Mouse (Mus musculus) adrenal gland (tissue): ENCODE results near the gene Sall4.

Source experiments
- intact Hi-C: fragments of 180-260 bp; cut with DNase I; formaldehyde crosslinking; loops from one replicate; pipeline ENCODE4 v1.15.1; 2025
- long read RNA-seq, 2 experiments: library from polyadenylated mRNA; unstranded; transcript quantifications; one replicate each; pipeline ENCODE4 v2.0.0; 2020; ENCODE audit warnings: borderline replicate concordance in 1 of 2; ENCODE audit not compliant: insufficient replicate concordance in 1 of 2

Sall4 gene
- long read RNA-seq, experiment 1 = 0 reads
- long read RNA-seq, experiment 2 = 0 reads

GRCm38 (mm10) chr2:168767582-168767981, at the start of gene Sall4:
Gene Sall4 (minus strand): TSS chr2:168767943.
- intact Hi-C loops = no loop called here

- intact Hi-C loops = no loop called here
Observed at GRCm38 (mm10) chr2:168813243-168813642, 45.5 kb upstream of the Sall4 start.

- intact Hi-C loops = no loop called here
Observed at GRCm38 (mm10) chr2:168809895-168810294, 42.2 kb upstream of the Sall4 start.

- intact Hi-C loops = no loop called here
Observed at GRCm38 (mm10) chr2:168807681-168808080, 39.9 kb upstream of the Sall4 start.

GRCm38 (mm10) chr2:168803849-168804248, 36.1 kb upstream of the Sall4 start:
- intact Hi-C loops = no loop called here

- intact Hi-C loops = no loop called here
Observed at GRCm38 (mm10) chr2:168799326-168799725, 31.6 kb upstream of the Sall4 start.

GRCm38 (mm10) chr2:168798921-168799320, 31.2 kb upstream of the Sall4 start:
- intact Hi-C loops = no loop called here

- intact Hi-C loops = no loop called here
Observed at GRCm38 (mm10) chr2:168791115-168791802, 23.5 kb upstream of the Sall4 start.

- intact Hi-C loops = no loop called here
Observed at GRCm38 (mm10) chr2:168786174-168786573, 18.4 kb upstream of the Sall4 start.

- intact Hi-C loops = no loop called here
Observed at GRCm38 (mm10) chr2:168780596-168780995, 12.9 kb upstream of the Sall4 start.

- intact Hi-C loops = no loop called here
Observed at GRCm38 (mm10) chr2:168780024-168780423, 12.3 kb upstream of the Sall4 start.

- intact Hi-C loops = loop anchor here (10.0 kb wide), 1 partner anchor 97 kb away; no protein-coding TSS in a partner anchor
Observed at GRCm38 (mm10) chr2:168777481-168777880, 9.7 kb upstream of the Sall4 start.

GRCm38 (mm10) chr2:168776238-168776637, 8.5 kb upstream of the Sall4 start:
- intact Hi-C loops = loop anchor here (10.0 kb wide), 1 partner anchor 99 kb away; no protein-coding TSS in a partner anchor

GRCm38 (mm10) chr2:168769259-168769658, 1.5 kb upstream of the Sall4 start:
- intact Hi-C loops = no loop called here

GRCm38 (mm10) chr2:168766538-168767361, 993 bp downstream of the Sall4 start:
- intact Hi-C loops = no loop called here

- intact Hi-C loops = no loop called here
Observed at GRCm38 (mm10) chr2:168765696-168766537, 1.8 kb downstream of the Sall4 start.

- intact Hi-C loops = no loop called here
Observed at GRCm38 (mm10) chr2:168765065-168765681, 2.6 kb downstream of the Sall4 start.

- intact Hi-C loops = no loop called here
Observed at GRCm38 (mm10) chr2:168764460-168764867, 3.3 kb downstream of the Sall4 start.

- intact Hi-C loops = no loop called here
Observed at GRCm38 (mm10) chr2:168763785-168764184, 4.0 kb downstream of the Sall4 start.

GRCm38 (mm10) chr2:168762411-168762815, 5.3 kb downstream of the Sall4 start:
- intact Hi-C loops = no loop called here

- intact Hi-C loops = no loop called here
Observed at GRCm38 (mm10) chr2:168761954-168762353, 5.8 kb downstream of the Sall4 start.
